Mouse (Mus musculus): ENCODE measurements around the gene Cmpk1. TPM values are rescaled to one million over a fixed set of nuclear protein-coding genes. Genes with fewer than 3 reads are reported as not detected.

Gene Cmpk1
- polyA plus RNA-seq, 1 experiment from 2014 or later: 57.4 TPM

- Histone ChIP-seq H3K4me1 (0 out of 2 replicates have a peak, but pooled peaks cover 3% of the 10 kb centered on the region), H3K27me3 (replicated peaks) (peaks cover 88% of the 10 kb centered on the region), H3K4me2 (no peak overlapping the region), H3K27ac (replicated peaks) (no peak overlapping the region), H3K9ac (no peak overlapping the region), H3K9me3 (no peaks in the 10 kb centered on the region), H3K4me3 (no peak overlapping the region), H3K36me3 (no peaks in the 10 kb centered on the region)
- 37% methylated on average over 2 of the region's 2 CpGs for WGBS
- no peak for ATAC-seq (ENCODE audit: extremely low read depth, insufficient number of reproducible peaks, low FRiP score, low TSS enrichment)
These were observed 70.0 kb downstream of the Cmpk1 start for GRCm38 (mm10) chr4:114917091-114917490.

DNA sequence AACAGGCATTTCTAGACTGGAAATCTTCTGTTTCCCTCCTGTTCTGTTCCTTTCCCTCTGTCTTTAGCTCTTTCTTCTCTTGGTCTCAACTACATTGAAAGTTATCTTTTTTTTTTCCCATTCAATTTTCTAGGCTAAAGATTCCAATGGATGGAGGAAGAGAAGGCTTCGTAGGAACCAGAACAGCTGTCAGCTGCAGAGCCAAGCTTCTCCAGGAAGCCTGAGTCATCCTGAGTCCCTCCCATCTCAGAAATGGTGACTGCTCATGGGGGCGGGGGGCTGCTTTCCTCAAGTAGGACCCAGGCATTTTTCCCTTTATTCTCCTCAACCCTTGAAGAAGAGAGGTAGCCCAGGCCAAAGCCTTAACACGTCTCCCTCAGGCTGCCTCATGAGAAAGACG lies 71.0 kb downstream of the Cmpk1 start:
- no peak for ATAC-seq (ENCODE audit: extremely low read depth, insufficient number of reproducible peaks, low FRiP score, low TSS enrichment)
- 32% methylated on average over 4 of the region's 4 CpGs for WGBS
- Histone ChIP-seq H3K4me2 (no peak overlapping the region), H3K4me1 (0 out of 2 replicates have a peak, but pooled peaks cover 3% of the 10 kb centered on the region), H3K36me3 (no peaks in the 10 kb centered on the region), H3K27me3 (replicated peaks) (peaks cover 89% of the 10 kb centered on the region), H3K4me3 (no peak overlapping the region), H3K9ac (no peak overlapping the region), H3K27ac (replicated peaks) (no peak overlapping the region), H3K9me3 (no peaks in the 10 kb centered on the region)

GRCm38 (mm10) chr4:114913594-114913962 lies 73.5 kb downstream of the Cmpk1 start:
- H3K27ac ChIP-seq (replicated peaks): no peak overlapping the region
- 2% methylated on average over 13 of the region's 13 CpGs for WGBS
- no peaks in the 10 kb centered on the region for H3K36me3 ChIP-seq
- peaks cover 12% of the 10 kb centered on the region for H3K4me1 ChIP-seq
- no peak overlapping the region for H3K4me2 ChIP-seq
- H3K27me3 ChIP-seq (replicated peaks): peaks cover 97% of the 10 kb centered on the region
- no peak overlapping the region for H3K4me3 ChIP-seq
- no peak overlapping the region for H3K9ac ChIP-seq
- H3K9me3 ChIP-seq: no peaks in the 10 kb centered on the region
- no peak for ATAC-seq (ENCODE audit: extremely low read depth, insufficient number of reproducible peaks, low FRiP score, low TSS enrichment)

DNA sequence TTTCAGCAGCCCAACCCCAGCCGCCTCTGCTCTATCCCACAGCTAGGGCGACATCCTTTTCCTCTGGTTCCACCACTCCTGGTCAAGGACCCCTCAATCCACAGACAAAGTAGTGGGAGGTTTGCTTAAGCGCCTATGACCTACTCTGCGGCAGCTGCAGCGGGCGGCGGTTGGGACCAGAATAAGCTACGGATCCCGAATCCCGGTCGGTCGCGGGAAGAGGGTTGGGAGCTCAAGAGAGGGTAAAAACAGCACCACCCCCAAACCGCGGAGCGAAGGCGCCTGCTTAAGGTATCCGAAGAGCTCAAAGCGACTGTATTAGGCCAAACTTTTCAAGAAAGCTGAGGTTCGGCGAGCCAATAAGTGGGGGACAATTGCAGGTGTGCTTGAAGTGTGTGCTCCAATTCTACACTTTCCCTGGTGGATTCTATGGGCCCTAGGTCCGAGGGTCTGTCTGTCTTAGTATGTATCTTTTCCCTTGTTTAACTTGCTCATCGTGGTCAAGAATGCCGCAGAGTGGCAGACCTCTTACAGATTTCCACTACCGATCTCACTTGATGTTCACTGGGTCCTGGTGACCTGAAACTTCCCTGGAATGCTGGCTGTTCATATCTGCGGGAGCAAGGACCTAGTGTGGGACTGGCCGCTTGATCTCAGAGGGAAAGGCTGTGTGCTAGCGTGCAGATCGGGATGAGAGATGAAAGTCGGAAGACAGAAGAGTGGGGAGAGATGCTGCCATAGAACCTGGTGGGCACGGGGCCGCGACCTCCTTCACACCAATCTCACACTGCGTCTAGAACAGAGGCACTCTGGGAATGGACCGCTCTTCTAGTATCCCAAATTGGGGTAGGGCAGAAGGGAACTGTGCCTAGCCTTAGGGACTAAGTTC lies 74.1 kb downstream of the Cmpk1 start:
- Histone ChIP-seq H3K9ac (no peak overlapping the region), H3K4me2 (no peak overlapping the region), H3K27ac (replicated peaks) (no peak overlapping the region), H3K4me1 (peaks cover 19% of the 10 kb centered on the region), H3K36me3 (no peaks in the 10 kb centered on the region), H3K27me3 (replicated peaks) (peaks cover 97% of the 10 kb centered on the region), H3K9me3 (no peaks in the 10 kb centered on the region), H3K4me3 (no peak overlapping the region)
- WGBS: 5% methylated on average over 35 of the region's 35 CpGs
- ATAC-seq (ENCODE audit: extremely low read depth, insufficient number of reproducible peaks, low FRiP score, low TSS enrichment): no peak

GRCm38 (mm10) chr4:114909602-114910484 lies 77.2 kb downstream of the Cmpk1 start:
- H3K9me3 ChIP-seq: no peaks in the 10 kb centered on the region
- no peak for ATAC-seq (ENCODE audit: extremely low read depth, insufficient number of reproducible peaks, low FRiP score, low TSS enrichment)

More at GRCm38 (mm10) chr4:114909602-114910484, 77.2 kb downstream of the Cmpk1 start:
- H3K4me2 ChIP-seq: peak overlapping the region; percentile 79
- no peak overlapping the region for H3K27ac ChIP-seq (replicated peaks)
- H3K27me3 ChIP-seq (replicated peaks): peaks cover 100% of the 10 kb centered on the region
- peak overlapping the region; percentile 61 for H3K4me3 ChIP-seq
- H3K36me3 ChIP-seq: no peaks in the 10 kb centered on the region
- H3K4me1 ChIP-seq: peaks cover 30% of the 10 kb centered on the region
- H3K9ac ChIP-seq: peak overlapping the region; percentile 71
- WGBS: 3% methylated on average over 20 of the region's 20 CpGs

Other genes starting within 250 kb of the Cmpk1 start
- gene Gm12830, start 165.5 kb downstream of the Cmpk1 start, polyA plus RNA-seq (2015; fragmentation: Nextera tagmentation; extraction: Ambion mirVana): not detected in 2 replicates
- 0.07 and 0.09 TPM in 2 replicates for gene Foxd2, start 78.4 kb downstream of the Cmpk1 start, polyA plus RNA-seq (2015; fragmentation: Nextera tagmentation; extraction: Ambion mirVana)
- not detected in 2 replicates for gene Foxe3, start 61.2 kb downstream of the Cmpk1 start, polyA plus RNA-seq (2015; fragmentation: Nextera tagmentation; extraction: Ambion mirVana)
- gene Stil, start 12.9 kb upstream of the Cmpk1 start, polyA plus RNA-seq (2015; fragmentation: Nextera tagmentation; extraction: Ambion mirVana): 7.8 and 8.7 TPM in 2 replicates
- 5.4 and 8.4 TPM in 2 replicates for gene Tal1, start 69.2 kb upstream of the Cmpk1 start, polyA plus RNA-seq (2015; fragmentation: Nextera tagmentation; extraction: Ambion mirVana)
- gene Pdzk1ip1, start 101.5 kb upstream of the Cmpk1 start, polyA plus RNA-seq (2015; fragmentation: Nextera tagmentation; extraction: Ambion mirVana): 23.4 and 42.7 TPM in 2 replicates
- gene Cyp4x1, start 147.0 kb upstream of the Cmpk1 start, polyA plus RNA-seq (2015; fragmentation: Nextera tagmentation; extraction: Ambion mirVana): 0.04 and 0.08 TPM in 2 replicates

All from heart, embryonic 13.5 days (tissue).